Mouse (Mus musculus) left cerebral cortex, adult 8-10 months (tissue): ENCODE data around the gene 1700016K19Rik. TPM values are rescaled to one million over a fixed set of nuclear protein-coding genes. Genes with fewer than 3 reads are reported as not detected.

Experiments
- DNase-seq, 2 experiments: peaks; one replicate each; pipeline ENCODE4 v3.0.0; 2022; ENCODE audit warnings: low spot score in 2 of 2
- total RNA-seq, 4 experiments: library from RNA; stranded (reverse); gene quantifications; 2 replicates each; pipeline ENCODE4 v1.2.4; 2022

1700016K19Rik gene
- total RNA-seq, 4 experiments from 2014 or later = 1.8 to 5.9 (median 3.2) TPM

- no peak for DNase-seq
Observed at GRCm38 (mm10) chr11:76033359-76033758, 33.6 kb downstream of the 1700016K19Rik start.

GRCm38 (mm10) chr11:76033836-76034235 is 34.1 kb downstream of the 1700016K19Rik start:
- DNase-seq = no peak

DNA sequence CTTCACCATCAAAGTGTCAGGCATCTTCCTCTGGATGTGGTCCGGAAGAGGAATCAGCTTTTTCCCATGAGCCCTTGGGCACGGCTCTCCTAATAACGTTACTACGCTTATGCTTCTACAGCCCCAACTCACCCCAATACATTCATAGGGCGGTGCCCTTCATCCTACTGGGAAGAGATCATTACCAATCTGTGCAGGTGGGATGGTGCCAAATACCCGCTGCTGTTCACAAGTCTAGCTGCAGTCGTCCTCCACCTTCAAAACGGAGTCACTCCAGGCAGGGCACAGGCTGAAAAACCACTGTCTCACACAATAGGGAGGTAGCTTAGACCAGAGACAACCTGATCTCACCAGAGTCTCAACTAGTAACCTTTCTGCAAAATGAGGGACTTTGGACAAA is 35.5 kb downstream of the 1700016K19Rik start:
- DNase-seq = no peak

DNA sequence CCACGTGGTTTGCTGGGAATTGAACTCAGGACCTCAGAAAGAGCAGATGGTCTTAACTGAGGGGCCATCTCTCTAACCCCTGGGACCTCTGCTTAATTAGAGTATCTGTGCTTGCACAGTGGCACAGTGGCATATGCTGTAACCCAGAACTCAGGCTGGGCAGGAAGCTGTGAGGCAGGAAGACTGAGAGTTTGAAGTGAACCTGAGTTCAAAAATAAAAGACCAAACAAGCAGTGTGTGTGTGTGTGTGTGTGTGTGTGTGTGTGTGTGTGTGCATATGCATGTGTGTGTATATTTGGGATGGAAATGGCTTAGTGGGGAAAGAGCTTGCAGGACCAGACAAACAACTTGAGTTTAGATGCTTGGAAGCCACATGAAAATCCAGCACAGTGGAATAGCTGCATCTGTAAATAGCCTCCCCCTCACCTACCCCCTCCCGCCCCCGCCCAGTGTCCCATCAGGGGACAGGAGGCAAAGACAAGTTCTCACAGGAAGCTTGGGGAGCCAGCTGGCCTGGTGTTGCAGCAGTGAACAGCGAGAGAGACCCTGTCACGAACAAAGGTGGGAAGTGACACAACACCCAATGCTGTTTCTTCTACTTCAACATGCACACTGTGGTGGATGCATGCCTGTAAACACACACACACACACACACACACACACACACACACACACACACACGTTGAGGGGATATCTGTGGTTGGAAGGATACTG is 38.0 kb downstream of the 1700016K19Rik start:
- no peak for DNase-seq

DNA sequence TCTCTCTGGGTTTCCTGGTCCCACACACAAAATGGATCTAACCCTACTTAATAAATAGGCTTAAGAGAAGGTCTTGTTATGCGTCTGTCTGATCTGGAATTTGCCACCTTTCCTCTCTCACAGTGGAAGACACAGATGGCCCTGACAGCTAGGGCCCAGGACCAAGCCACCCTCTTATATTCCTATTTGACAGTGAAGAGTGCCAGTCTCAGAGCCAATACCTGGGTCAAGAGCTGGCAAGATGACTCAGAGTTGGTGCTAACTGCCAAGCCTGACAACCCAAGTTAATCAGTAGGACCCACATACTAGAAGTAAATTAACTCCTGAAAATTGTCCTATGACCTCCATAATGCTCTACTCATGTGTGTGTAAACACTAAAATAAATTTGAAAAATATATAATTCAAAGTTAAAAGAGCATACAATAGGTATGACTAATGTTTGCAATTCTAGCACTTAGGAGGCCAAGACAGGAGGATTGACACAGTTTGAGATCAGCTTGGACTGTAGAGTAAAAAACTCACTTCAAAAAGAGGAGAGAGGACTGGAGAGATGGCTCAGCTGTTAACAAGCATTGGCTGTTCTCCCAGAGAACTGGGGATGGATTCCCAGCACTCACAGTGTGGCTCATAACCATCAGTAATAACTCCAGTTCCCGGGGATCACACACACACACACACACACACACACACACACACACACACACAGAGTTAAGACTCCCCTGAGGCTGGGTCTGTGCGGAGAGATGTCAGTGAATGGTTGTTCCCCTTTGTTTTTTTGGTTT is 39.8 kb downstream of the 1700016K19Rik start:
- no peak for DNase-seq

GRCm38 (mm10) chr11:76040106-76040505 is 40.4 kb downstream of the 1700016K19Rik start:
- DNase-seq = no peak

- DNase-seq = no peak
Observed at GRCm38 (mm10) chr11:76040761-76041376, 41.2 kb downstream of the 1700016K19Rik start.

DNA sequence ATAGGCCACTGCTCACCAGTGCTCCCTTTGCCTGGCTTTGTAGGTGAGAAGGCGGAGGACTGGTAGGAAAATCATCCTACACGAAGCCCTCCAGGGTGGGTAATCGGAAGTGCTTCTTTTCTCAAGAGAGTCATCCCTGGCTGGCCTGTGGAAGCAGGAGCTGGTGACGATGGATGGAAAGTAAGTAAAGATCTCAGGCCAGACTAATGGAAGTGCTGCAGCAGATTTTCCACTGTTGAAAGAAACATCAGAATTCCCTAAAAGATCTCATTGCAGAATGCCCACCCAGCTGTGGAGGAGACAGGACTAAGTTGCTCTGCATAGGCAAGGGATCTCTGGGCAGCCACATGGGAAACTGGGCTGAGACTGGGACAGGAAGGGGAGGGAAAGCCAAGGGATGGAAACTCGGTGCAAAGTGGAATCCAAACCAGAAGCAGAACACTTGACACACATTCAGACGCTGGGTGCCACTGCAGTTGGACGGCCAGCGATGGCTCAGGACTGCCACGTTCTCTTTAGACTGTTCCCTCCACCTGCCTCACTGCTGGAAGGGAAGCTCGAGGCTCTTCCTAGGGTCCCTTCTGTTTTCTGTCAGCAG is 42.4 kb downstream of the 1700016K19Rik start:
- no peak for DNase-seq

DNA sequence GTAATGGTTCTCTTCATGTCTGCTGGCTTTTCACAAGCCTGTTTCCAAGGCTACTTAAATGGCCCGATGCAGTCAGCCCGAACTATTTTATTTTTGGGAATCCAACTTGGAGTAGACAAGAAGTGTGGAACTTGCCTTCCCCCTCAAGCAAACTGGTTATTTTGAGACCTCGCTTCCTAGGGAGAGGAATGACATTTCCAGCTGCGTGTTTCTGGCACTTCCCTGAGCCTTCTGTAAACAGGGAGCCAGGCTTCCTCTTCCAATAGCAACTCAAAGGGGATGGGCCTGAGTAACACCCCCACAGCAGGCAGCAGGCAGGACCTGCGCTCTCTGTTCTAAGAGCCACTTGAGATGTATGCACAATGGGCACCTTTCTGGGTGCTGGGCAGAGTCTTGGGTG is 43.2 kb downstream of the 1700016K19Rik start:
- DNase-seq = peak in 1 of 2 experiments; percentile 67

GRCm38 (mm10) chr11:76044468-76044867 is 44.8 kb downstream of the 1700016K19Rik start:
- no peak for DNase-seq

DNA sequence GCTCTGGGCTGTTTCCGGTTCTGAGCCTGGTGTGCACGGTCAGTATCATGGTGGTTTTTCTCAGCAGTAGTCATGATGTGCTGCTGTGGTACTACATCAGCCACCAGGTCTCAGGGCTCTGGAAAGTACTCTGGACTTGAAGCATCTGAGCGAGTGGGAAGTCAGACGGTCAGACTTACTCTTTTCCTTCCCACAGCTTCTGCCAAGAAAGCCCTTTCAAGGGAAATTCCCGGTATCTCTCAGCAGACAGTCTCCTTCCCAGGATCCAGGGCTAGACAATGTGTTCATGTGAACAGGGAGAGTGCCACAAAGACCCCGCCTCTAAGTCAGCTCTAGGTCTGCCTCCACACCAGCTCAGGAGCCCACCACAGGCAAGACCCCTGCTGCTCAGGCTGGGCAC is 45.7 kb downstream of the 1700016K19Rik start:
- no peak for DNase-seq

GRCm38 (mm10) chr11:76050509-76050908 is 50.8 kb downstream of the 1700016K19Rik start:
- DNase-seq = no peak

GRCm38 (mm10) chr11:76050967-76051512 is 51.3 kb downstream of the 1700016K19Rik start:
- DNase-seq = no peak

GRCm38 (mm10) chr11:76052496-76052895 is 52.8 kb downstream of the 1700016K19Rik start:
- no peak for DNase-seq

Other genes starting within 250 kb of the 1700016K19Rik start
- gene Doc2b, start 203.9 kb upstream of the 1700016K19Rik start, total RNA-seq = 10 to 100 TPM; 21.7 to 32.6 (median 24.1) TPM
- 1 to 10 TPM; 2.5 to 3.7 (median 3.5) TPM for gene Rph3al, start 61.5 kb upstream of the 1700016K19Rik start, total RNA-seq
- 1 to 10 TPM; 7.5 to 9.7 (median 8.9) TPM for gene Rflnb, start 27.9 kb downstream of the 1700016K19Rik start, total RNA-seq
- 10 to 100 TPM; 77.7 to 96.2 (median 86.1) TPM for gene Vps53, start 179.7 kb downstream of the 1700016K19Rik start, total RNA-seq
- 10 to 100 TPM; 16.1 to 18.7 (median 17.7) TPM for gene Fam57a, start 179.8 kb downstream of the 1700016K19Rik start, total RNA-seq
- 1 to 10 TPM in 2 of 4 experiments, under 1 TPM in 2; 0.70 to 1.3 (median 1.1) TPM for gene Dbil5, start 217.7 kb downstream of the 1700016K19Rik start, total RNA-seq
- gene Gemin4, start 217.8 kb downstream of the 1700016K19Rik start, total RNA-seq = 10 to 100 TPM in 1 of 4 experiments, 1 to 10 TPM in 3; 6.9 to 10.6 (median 9.2) TPM
- 10 to 100 TPM; 12.5 to 19.1 (median 18.6) TPM for gene Mrm3, start 243.8 kb downstream of the 1700016K19Rik start, total RNA-seq
- gene Glod4, start 243.8 kb downstream of the 1700016K19Rik start, total RNA-seq = 10 to 100 TPM; 57.4 to 69.0 (median 60.8) TPM